Mouse (Mus musculus) hindbrain, embryonic 12.5 days (tissue): ENCODE results near the gene Omp. TPM values are rescaled to one million over a fixed set of nuclear protein-coding genes. Genes with fewer than 3 reads are reported as not detected.

Experiments
- ATAC-seq: fragments of 200-750 bp; cut with Nextera tagmentation; 2 replicates; pipeline ENCODE4 v1.8.0; 2017; ENCODE audit warnings: moderate TSS enrichment; ENCODE audit not compliant: low FRiP score
- H3K27ac ChIP-seq: fragments of 300-500 bp; sonication (generic); 2 replicates; pipeline ENCODE4 v1.5.1; 2016; ENCODE audit warnings: mild to moderate bottlenecking
- H3K27me3 ChIP-seq: fragments of 300-500 bp; sonication (generic); 2 replicates; pipeline ENCODE4 v1.6.1; 2016; ENCODE audit warnings: mild to moderate bottlenecking
- H3K36me3 ChIP-seq: fragments of 300-500 bp; sonication (generic); 2 replicates; pipeline ENCODE4 v1.6.1; 2016; ENCODE audit warnings: mild to moderate bottlenecking
- H3K4me1 ChIP-seq: fragments of 300-500 bp; sonication (generic); 2 replicates; pipeline ENCODE4 v1.6.1; 2016
- H3K4me2 ChIP-seq: fragments of 300-500 bp; sonication (generic); replicated peaks from 2 replicates; pipeline ENCODE4 v1.6.1; 2016; ENCODE audit warnings: mild to moderate bottlenecking
- H3K4me3 ChIP-seq: fragments of 300-500 bp; sonication (generic); 2 replicates; pipeline ENCODE4 v1.5.1; 2016; ENCODE audit warnings: mild to moderate bottlenecking
- H3K9ac ChIP-seq: fragments of 300-500 bp; sonication (generic); 2 replicates; pipeline ENCODE4 v1.6.1; 2016; ENCODE audit warnings: mild to moderate bottlenecking, moderate library complexity
- H3K9me3 ChIP-seq: fragments of 300-500 bp; sonication (generic); replicated peaks from 2 replicates; pipeline ENCODE4 v1.6.1; 2016; ENCODE audit warnings: mild to moderate bottlenecking
- WGBS: fragments of 180-500 bp; shearing (Covaris S2); methylation state at CpG from one replicate; pipeline ENCODE4 v1.1.7; 2016; 5-methylcytosine and 5-hydroxymethylcytosine counted together
- polyA plus RNA-seq: library from polyadenylated mRNA; unstranded; fragments of >200 nt; fragmentation: Nextera tagmentation; extraction: Ambion mirVana; gene quantifications from 2 replicates; pipeline ENCODE4 v1.2.1, GENCODE M21; 2016

Gene Omp
- polyA plus RNA-seq, 1 experiment from 2014 or later = 0.28 TPM

- H3K27ac ChIP-seq = 0 out of 2 replicates have a peak overlapping the region, but pooled peaks have one; percentile 2
- 71% methylated on average over 9 of the region's 10 CpGs for WGBS
- H3K27me3 ChIP-seq = peaks cover 15% of the 10 kb centered on the region
- H3K4me3 ChIP-seq = no peak overlapping the region
- H3K9ac ChIP-seq = no peak overlapping the region
- H3K9me3 ChIP-seq = no peaks in the 10 kb centered on the region
- H3K4me2 ChIP-seq = no peak overlapping the region
- H3K36me3 ChIP-seq = 0 out of 2 replicates have a peak, but pooled peaks cover 4% of the 10 kb centered on the region
- H3K4me1 ChIP-seq = peaks cover 35% of the 10 kb centered on the region
- ATAC-seq = no peak
Observed at GRCm38 (mm10) chr7:98148721-98149407, 3.6 kb upstream of the Omp start.

GRCm38 (mm10) chr7:98147766-98148165 is 2.5 kb upstream of the Omp start:
- ATAC-seq = no peak
- 74% methylated on average over 8 of the region's 8 CpGs for WGBS
- Histone ChIP-seq H3K9me3 (no peaks in the 10 kb centered on the region), H3K36me3 (0 out of 2 replicates have a peak, but pooled peaks cover 4% of the 10 kb centered on the region), H3K27me3 (peaks cover 21% of the 10 kb centered on the region; the same call in 1 of the 2 replicates), H3K4me3 (no peak overlapping the region), H3K27ac (no peak overlapping the region; the same call in 1 of the 2 replicates), H3K4me1 (peaks cover 40% of the 10 kb centered on the region), H3K9ac (no peak overlapping the region), H3K4me2 (no peak overlapping the region)

- Histone ChIP-seq H3K4me1 (peaks cover 42% of the 10 kb centered on the region), H3K27me3 (peaks cover 16% of the 10 kb centered on the region; the same call in 1 of the 2 replicates), H3K27ac (no peak overlapping the region), H3K4me2 (no peak overlapping the region), H3K9ac (no peak overlapping the region), H3K4me3 (no peak overlapping the region), H3K9me3 (no peaks in the 10 kb centered on the region), H3K36me3 (0 out of 2 replicates have a peak, but pooled peaks cover 4% of the 10 kb centered on the region)
- WGBS = 83% methylated on average over 8 of the region's 8 CpGs
- no peak for ATAC-seq
Observed at GRCm38 (mm10) chr7:98146447-98146845, 1.1 kb upstream of the Omp start.

GRCm38 (mm10) chr7:98145842-98146446 is 642 bp upstream of the Omp start:
- ATAC-seq = no peak
- Histone ChIP-seq H3K36me3 (0 out of 2 replicates have a peak, but pooled peaks cover 4% of the 10 kb centered on the region), H3K9me3 (no peaks in the 10 kb centered on the region), H3K4me3 (no peak overlapping the region), H3K4me1 (peaks cover 39% of the 10 kb centered on the region), H3K27me3 (peaks cover 13% of the 10 kb centered on the region; the same call in 1 of the 2 replicates), H3K27ac (no peak overlapping the region), H3K4me2 (no peak overlapping the region), H3K9ac (no peak overlapping the region)
- 80% methylated on average over 12 of the region's 12 CpGs for WGBS

GRCm38 (mm10) chr7:98142648-98143047 is 2.7 kb downstream of the Omp start:
- Histone ChIP-seq H3K36me3 (0 out of 2 replicates have a peak, but pooled peaks cover 4% of the 10 kb centered on the region), H3K4me2 (no peak overlapping the region), H3K4me1 (peaks cover 31% of the 10 kb centered on the region), H3K9me3 (no peaks in the 10 kb centered on the region), H3K9ac (no peak overlapping the region), H3K27me3 (peaks cover 10% of the 10 kb centered on the region; the same call in 1 of the 2 replicates), H3K27ac (no peak overlapping the region), H3K4me3 (no peak overlapping the region)
- 49% methylated on average over 3 of the region's 3 CpGs for WGBS
- ATAC-seq = no peak

- H3K4me3 ChIP-seq = no peak overlapping the region
- no peak for ATAC-seq
- WGBS = 38% methylated on average over 8 of the region's 8 CpGs
- no peaks in the 10 kb centered on the region for H3K9me3 ChIP-seq
- H3K9ac ChIP-seq = no peak overlapping the region
- no peak overlapping the region for H3K27ac ChIP-seq
- H3K4me2 ChIP-seq = no peak overlapping the region
- H3K27me3 ChIP-seq = peaks cover 10% of the 10 kb centered on the region; the same call in 1 of the 2 replicates
- H3K4me1 ChIP-seq = peaks cover 34% of the 10 kb centered on the region
- 0 out of 2 replicates have a peak, but pooled peaks cover 4% of the 10 kb centered on the region for H3K36me3 ChIP-seq
Observed at GRCm38 (mm10) chr7:98142247-98142646, 3.1 kb downstream of the Omp start.

GRCm38 (mm10) chr7:98141206-98141605 is 4.1 kb downstream of the Omp start:
- Histone ChIP-seq H3K9me3 (no peaks in the 10 kb centered on the region), H3K36me3 (0 out of 2 replicates have a peak, but pooled peaks cover 4% of the 10 kb centered on the region), H3K27me3 (peaks cover 10% of the 10 kb centered on the region; the same call in 1 of the 2 replicates), H3K27ac (no peak overlapping the region), H3K4me3 (no peak overlapping the region), H3K4me1 (peaks cover 34% of the 10 kb centered on the region), H3K4me2 (no peak overlapping the region), H3K9ac (no peak overlapping the region)
- no peak for ATAC-seq
- WGBS = 71% methylated on average over 3 of the region's 3 CpGs

- Histone ChIP-seq H3K4me2 (no peak overlapping the region), H3K4me1 (peaks cover 31% of the 10 kb centered on the region), H3K27ac (no peak overlapping the region), H3K9me3 (no peaks in the 10 kb centered on the region), H3K9ac (no peak overlapping the region; the same call in 1 of the 2 replicates), H3K27me3 (peaks cover 10% of the 10 kb centered on the region; the same call in 1 of the 2 replicates), H3K36me3 (0 out of 2 replicates have a peak, but pooled peaks cover 4% of the 10 kb centered on the region), H3K4me3 (no peak overlapping the region)
- 47% methylated on average over 2 of the region's 2 CpGs for WGBS
- no peak for ATAC-seq
Observed at GRCm38 (mm10) chr7:98140597-98140996, 4.7 kb downstream of the Omp start.

- Histone ChIP-seq H3K4me1 (peaks cover 31% of the 10 kb centered on the region), H3K4me2 (no peak overlapping the region), H3K9me3 (no peaks in the 10 kb centered on the region), H3K27ac (no peak overlapping the region), H3K36me3 (no peaks in the 10 kb centered on the region), H3K9ac (no peak overlapping the region), H3K27me3 (0 out of 2 replicates have a peak, but pooled peaks cover 5% of the 10 kb centered on the region), H3K4me3 (no peak overlapping the region)
- 16% methylated on average over 9 of the region's 9 CpGs for WGBS
- no peak for ATAC-seq
Observed at GRCm38 (mm10) chr7:98139216-98139615, 6.1 kb downstream of the Omp start.

GRCm38 (mm10) chr7:98137995-98138394 is 7.3 kb downstream of the Omp start:
- Histone ChIP-seq H3K9me3 (no peaks in the 10 kb centered on the region), H3K4me2 (no peak overlapping the region), H3K4me1 (peaks cover 28% of the 10 kb centered on the region), H3K27me3 (no peaks in the 10 kb centered on the region), H3K27ac (no peak overlapping the region), H3K4me3 (no peak overlapping the region), H3K36me3 (no peaks in the 10 kb centered on the region), H3K9ac (no peak overlapping the region)
- 61% methylated on average over 2 of the region's 2 CpGs for WGBS
- ATAC-seq = no peak

- Histone ChIP-seq H3K9me3 (no peaks in the 10 kb centered on the region), H3K27me3 (no peaks in the 10 kb centered on the region), H3K4me1 (peaks cover 24% of the 10 kb centered on the region), H3K4me2 (no peak overlapping the region), H3K4me3 (no peak overlapping the region), H3K27ac (no peak overlapping the region), H3K9ac (no peak overlapping the region), H3K36me3 (no peaks in the 10 kb centered on the region)
- ATAC-seq = no peak
- 45% methylated on average over 3 of the region's 3 CpGs for WGBS
Observed at GRCm38 (mm10) chr7:98137583-98137982, 7.7 kb downstream of the Omp start.

- Histone ChIP-seq H3K4me1 (no peaks in the 10 kb centered on the region), H3K9ac (no peak overlapping the region), H3K27ac (no peak overlapping the region), H3K36me3 (peaks cover 12% of the 10 kb centered on the region; the same call in 1 of the 2 replicates), H3K4me3 (no peak overlapping the region), H3K9me3 (no peaks in the 10 kb centered on the region), H3K27me3 (no peaks in the 10 kb centered on the region), H3K4me2 (no peak overlapping the region)
- ATAC-seq = no peak
- 90% methylated on average over 8 of the region's 8 CpGs for WGBS
Observed at GRCm38 (mm10) chr7:98131751-98132150, 13.6 kb downstream of the Omp start.
